Comparison of ENCODE assay signal across 19 mouse cellular contexts in genomic region chr15:81739296-81739695, GRCm38 (mm10).
"Had no signal": no experiment of that assay in that cellular context is flagged by ENCODE, and none has a peak within 500 bp of the region (broad histone marks: within the 10 kb centered on the region; RNA-seq: fewer than 3 reads in every experiment).

No protein-coding gene starts in this region.

- H3K36me3 ChIP-seq: heart, embryonic 13.5 days; heart, embryonic 15.5 days; limb, embryonic 10.5 days; limb, embryonic 12.5 days had no signal

- H3K27me3 ChIP-seq: heart, embryonic 13.5 days; heart, embryonic 15.5 days; limb, embryonic 12.5 days had no signal

- H3K4me2 ChIP-seq: heart, embryonic 11.5 days; heart, embryonic 13.5 days; heart, embryonic 15.5 days; hindbrain, embryonic 14.5 days; limb, embryonic 12.5 days had no signal

- ATAC-seq: hindbrain, embryonic 16.5 days; inflammation-experienced regulatory T-cells, adult 6 months; intestine, embryonic 16.5 days had no signal

- H3K27ac ChIP-seq: heart, adult 2 months; heart, embryonic 13.5 days; heart, embryonic 15.5 days; hindbrain, embryonic 14.5 days; layer of hippocampus, adult 2 months; left cerebral cortex, adult 2 months; limb, embryonic 10.5 days; limb, embryonic 12.5 days had no signal

- H3K9me3 ChIP-seq: heart, embryonic 13.5 days; heart, embryonic 15.5 days; limb, embryonic 10.5 days; limb, embryonic 12.5 days had no signal

- DNase-seq: gastrocnemius, postnatal 14 days; gastrocnemius, postnatal 36 days; heart, adult 11 months; heart, adult 2 months; heart, postnatal 14 days; heart, postnatal 36 days; kidney, adult 18-20 months; liver had no signal

- H3K4me3 ChIP-seq: heart, adult 2 months; heart, embryonic 13.5 days; heart, embryonic 15.5 days; layer of hippocampus, adult 2 months; left cerebral cortex, adult 2 months; limb, embryonic 10.5 days; limb, embryonic 12.5 days had no signal

- H3K9ac ChIP-seq: heart, embryonic 13.5 days; heart, embryonic 15.5 days; hindbrain, embryonic 14.5 days; limb, embryonic 12.5 days had no signal
